Mouse (Mus musculus): ENCODE results near the gene Zfp385a. TPM values are rescaled to one million over a fixed set of nuclear protein-coding genes. Genes with fewer than 3 reads are reported as not detected.

The Zfp385a gene
- polyA plus RNA-seq (2014; fragmentation: Illumina TruSeq; extraction: RNeasy Lipid Tissue Mini Kit (QIAGEN cat#74804); ENCODE audit: low read depth, low replicate concordance), result 0.67 TPM

DNA sequence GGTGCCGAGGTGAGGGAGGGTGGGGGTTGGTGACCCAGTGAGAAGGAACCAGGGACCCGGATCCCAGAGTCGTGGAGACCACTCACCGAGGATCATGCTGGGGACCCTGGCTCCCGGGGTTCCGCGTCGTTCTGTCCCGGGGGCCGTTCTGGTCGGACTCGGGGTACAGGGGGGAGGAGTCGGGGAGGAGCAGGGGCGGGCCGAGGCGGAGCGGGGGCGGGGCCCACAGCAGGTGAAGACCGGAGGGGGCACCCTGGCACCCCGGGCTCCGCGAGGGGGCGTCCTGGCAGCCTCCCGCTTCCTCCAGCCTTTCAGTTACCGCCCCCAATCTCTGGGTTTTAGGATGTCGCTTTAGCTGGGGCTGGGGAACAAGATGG, at the start of gene Zfp385a:
Zfp385a (minus strand) TSS at position 133 of the 377 bp plus-strand sequence.

GRCm38 (mm10) chr15:103366376-103367149, 26.7 kb upstream of the Zfp385a start, which contains the start of gene Itga5:
Gene Itga5 (minus strand): TSS chr15:103366763.

GRCm38 (mm10) chr15:103310365-103310910, 29.5 kb downstream of the Zfp385a start, which contains the start of gene Gpr84:
Gene Gpr84 (minus strand): TSS chr15:103310612.

GRCm38 (mm10) chr15:103272419-103273279, 67.2 kb downstream of the Zfp385a start, which contains the start of gene Copz1:
Gene Copz1 (plus strand): TSS chr15:103272714.

Other genes with a start within 250 kb of the Zfp385a start
- 2.7 TPM for gene Smug1, start 173.0 kb downstream of the Zfp385a start, polyA plus RNA-seq (2014; fragmentation: Illumina TruSeq; extraction: RNeasy Lipid Tissue Mini Kit (QIAGEN cat#74804); ENCODE audit: low read depth, low replicate concordance)
- 103 TPM for gene Cbx5, start 100.3 kb downstream of the Zfp385a start, polyA plus RNA-seq (2014; fragmentation: Illumina TruSeq; extraction: RNeasy Lipid Tissue Mini Kit (QIAGEN cat#74804); ENCODE audit: low read depth, low replicate concordance)
- 109 TPM for gene Hnrnpa1, start 99.7 kb downstream of the Zfp385a start, polyA plus RNA-seq (2014; fragmentation: Illumina TruSeq; extraction: RNeasy Lipid Tissue Mini Kit (QIAGEN cat#74804); ENCODE audit: low read depth, low replicate concordance)
- 0.77 TPM for gene Nfe2, start 81.7 kb downstream of the Zfp385a start, polyA plus RNA-seq (2014; fragmentation: Illumina TruSeq; extraction: RNeasy Lipid Tissue Mini Kit (QIAGEN cat#74804); ENCODE audit: low read depth, low replicate concordance)
- 37.7 TPM for gene Copz1, start 67.4 kb downstream of the Zfp385a start, polyA plus RNA-seq (2014; fragmentation: Illumina TruSeq; extraction: RNeasy Lipid Tissue Mini Kit (QIAGEN cat#74804); ENCODE audit: low read depth, low replicate concordance)
- not detected for gene Gpr84, start 29.5 kb downstream of the Zfp385a start, polyA plus RNA-seq (2014; fragmentation: Illumina TruSeq; extraction: RNeasy Lipid Tissue Mini Kit (QIAGEN cat#74804); ENCODE audit: low read depth, low replicate concordance)
- gene Itga5, start 26.7 kb upstream of the Zfp385a start, polyA plus RNA-seq (2014; fragmentation: Illumina TruSeq; extraction: RNeasy Lipid Tissue Mini Kit (QIAGEN cat#74804); ENCODE audit: low read depth, low replicate concordance), result not detected
- gene Gtsf1, start 90.4 kb upstream of the Zfp385a start, polyA plus RNA-seq (2014; fragmentation: Illumina TruSeq; extraction: RNeasy Lipid Tissue Mini Kit (QIAGEN cat#74804); ENCODE audit: low read depth, low replicate concordance), result 668 TPM
- gene Gtsf2, start 108.4 kb upstream of the Zfp385a start, polyA plus RNA-seq (2014; fragmentation: Illumina TruSeq; extraction: RNeasy Lipid Tissue Mini Kit (QIAGEN cat#74804); ENCODE audit: low read depth, low replicate concordance), result 396 TPM
- 87.4 TPM for gene Nckap1l, start 113.7 kb upstream of the Zfp385a start, polyA plus RNA-seq (2014; fragmentation: Illumina TruSeq; extraction: RNeasy Lipid Tissue Mini Kit (QIAGEN cat#74804); ENCODE audit: low read depth, low replicate concordance)
- 1.4 TPM for gene Pde1b, start 162.9 kb upstream of the Zfp385a start, polyA plus RNA-seq (2014; fragmentation: Illumina TruSeq; extraction: RNeasy Lipid Tissue Mini Kit (QIAGEN cat#74804); ENCODE audit: low read depth, low replicate concordance)
- gene Ppp1r1a, start 197.9 kb upstream of the Zfp385a start, polyA plus RNA-seq (2014; fragmentation: Illumina TruSeq; extraction: RNeasy Lipid Tissue Mini Kit (QIAGEN cat#74804); ENCODE audit: low read depth, low replicate concordance), result not detected
- gene Glycam1, start 225.0 kb upstream of the Zfp385a start, polyA plus RNA-seq (2014; fragmentation: Illumina TruSeq; extraction: RNeasy Lipid Tissue Mini Kit (QIAGEN cat#74804); ENCODE audit: low read depth, low replicate concordance), result not detected

All from testis, adult 10 weeks (tissue).